Comparison of ENCODE assay signal across 10 mouse cellular contexts in the genomic region with DNA sequence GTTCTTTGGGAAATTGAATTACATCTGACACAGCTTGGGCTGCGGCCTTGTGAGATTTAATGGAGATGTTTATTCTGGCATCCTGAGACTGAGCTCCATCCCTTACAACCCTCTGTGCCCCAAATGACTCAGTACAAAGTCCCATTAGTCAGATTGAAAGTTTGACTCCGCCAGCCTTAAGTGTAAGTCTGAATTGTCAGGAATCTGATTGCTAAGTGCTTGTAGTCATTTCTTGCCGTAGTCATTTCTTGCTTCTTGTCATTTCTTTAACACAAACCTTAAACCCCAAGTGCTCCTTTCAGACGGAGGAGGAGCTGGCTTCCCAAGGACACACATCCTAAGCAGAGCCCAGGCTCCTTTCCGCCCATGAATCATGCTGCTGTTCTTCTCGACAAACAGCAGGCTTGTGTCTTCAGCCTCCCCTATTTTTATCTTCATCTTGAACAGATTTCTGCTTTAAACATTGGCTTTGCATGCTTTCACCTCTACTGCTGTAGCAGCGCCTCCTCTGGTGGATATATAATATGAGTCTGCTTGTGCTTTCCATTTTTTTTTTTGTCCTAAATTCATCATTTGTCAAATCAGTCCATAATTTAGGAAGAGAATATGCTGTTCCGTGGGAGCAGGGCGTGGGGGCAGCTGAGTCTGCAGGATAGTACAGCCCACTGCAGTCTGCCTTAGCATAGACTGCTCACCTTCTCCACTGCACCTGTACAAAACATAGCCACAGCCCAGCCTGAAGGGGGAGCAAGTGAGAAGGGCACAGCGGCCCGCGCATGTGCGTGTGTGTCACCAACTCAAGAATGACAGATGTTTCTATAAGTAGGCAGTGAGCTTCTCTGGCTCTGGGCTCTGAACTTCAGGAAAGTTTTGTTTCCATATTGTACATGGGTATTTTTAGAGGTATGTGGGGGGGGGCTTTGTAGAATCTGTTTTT.
DNase-seq lines count a peak whose midpoint lies in the region; ATAC-seq and TF ChIP-seq lines count a peak whose summit lies in the region.
"Had no signal": no experiment of that assay in that cellular context is flagged by ENCODE, and none has a peak within 500 bp of the region (broad histone marks: within the 10 kb centered on the region; RNA-seq: fewer than 3 reads in every experiment).

No protein-coding gene starts in this region.

- H3K79me2 ChIP-seq in MEL (ENCODE audit: control insufficient read depth, insufficient read depth, low read length, poor library complexity), result no peaks in the 10 kb centered on the region

- no peaks in the 10 kb centered on the region for H3K27me3 ChIP-seq in MEL (ENCODE audit: control insufficient read depth in 1 of 2, insufficient read depth in 2 of 2, low read length in 2 of 2)
- H3K27me3 ChIP-seq: liver, embryonic 15.5 days; midbrain, embryonic 13.5 days had no signal

- H3K27ac ChIP-seq in layer of hippocampus, adult 2 months, result peak overlapping the region; percentile 61
- H3K27ac ChIP-seq in MEL (ENCODE audit: control insufficient read depth, low read depth, low read length), result no peak overlapping the region
- H3K27ac ChIP-seq: liver, embryonic 15.5 days; midbrain, embryonic 13.5 days had no signal

- no peak overlapping the region for H3K9ac ChIP-seq in MEL (ENCODE audit: control insufficient read depth, low read depth, low read length, poor library complexity, severe bottlenecking)
- H3K9ac ChIP-seq: liver, embryonic 15.5 days; midbrain, embryonic 13.5 days had no signal

- no peaks in the 10 kb centered on the region for H3K36me3 ChIP-seq in MEL (ENCODE audit: control insufficient read depth in 1 of 2, insufficient read depth in 2 of 2, low read length in 2 of 2)
- H3K36me3 ChIP-seq: liver, embryonic 15.5 days; midbrain, embryonic 13.5 days had no signal

- peak; percentile 71 for TF ChIP-seq CTCF in layer of hippocampus, adult 2 months (conservative IDR thresholded peaks at IDR 0.05)
- peak in 2 of 3 experiments; percentile 20 to 41; a peak in 4 of 6 replicates for TF ChIP-seq CTCF in MEL (IDR thresholded peaks at IDR 0.05 in 2 of 3, conservative IDR thresholded peaks at IDR 0.05 in 1 of 3; ENCODE audit: control insufficient read depth in 1 of 3, insufficient read depth in 1 of 3, low read depth in 2 of 3, low read length in 3 of 3, poor library complexity in 1 of 3, severe bottlenecking in 1 of 3)

- TF ChIP-seq POLR2A in MEL (IDR thresholded peaks at IDR 0.05; ENCODE audit: control insufficient read depth in 1 of 2, insufficient read depth in 1 of 2, low read depth in 1 of 2, low read length in 2 of 2, poor library complexity in 1 of 2), result no peak

- TF ChIP-seq EP300 in MEL (IDR thresholded peaks at IDR 0.05; ENCODE audit: low read depth in 1 of 2, low read length in 2 of 2), result no peak

- H3K4me1 ChIP-seq in MEL (ENCODE audit: control insufficient read depth in 1 of 2, insufficient read depth in 2 of 2, low read length in 2 of 2), result no peaks in the 10 kb centered on the region
- H3K4me1 ChIP-seq: liver, embryonic 15.5 days; midbrain, embryonic 13.5 days had no signal

- no peak for TF ChIP-seq RAD21 in MEL (IDR thresholded peaks at IDR 0.05; ENCODE audit: low read depth, low read length)

- no peak overlapping the region for H3K4me3 ChIP-seq in layer of hippocampus, adult 2 months
- no peak overlapping the region for H3K4me3 ChIP-seq in MEL (ENCODE audit: control insufficient read depth in 1 of 2, insufficient read depth in 1 of 2, low read depth in 2 of 2, low read length in 2 of 2)
- H3K4me3 ChIP-seq: liver, embryonic 15.5 days; midbrain, embryonic 13.5 days had no signal

- no peak for DNase-seq in layer of hippocampus, adult 2 months (ENCODE audit: low spot score in 2 of 2)
- no peak for DNase-seq in layer of hippocampus, postnatal 14 days (ENCODE audit: low spot score in 2 of 2)
- DNase-seq in A20 (ENCODE audit: low read depth, low spot score), result peak; percentile 7
- DNase-seq in MEL (ENCODE audit: low read depth, low spot score), result peak; percentile 31
- DNase-seq in kidney, postnatal 14 days, result peak; percentile 45
- DNase-seq in urinary bladder, postnatal 14 days (ENCODE audit: low spot score), result no peak
- DNase-seq: cerebellum, postnatal 14 days had no signal

- no peak for ATAC-seq in monocyte, adult 5-6 weeks (replicated peaks; ENCODE audit: insufficient number of reproducible peaks, low FRiP score, low TSS enrichment, poor library complexity, severe bottlenecking)
- ATAC-seq: midbrain, embryonic 13.5 days had no signal

- H3K9me3 ChIP-seq in MEL (replicated peaks; ENCODE audit: insufficient read depth, low read length), result no peaks in the 10 kb centered on the region
- H3K9me3 ChIP-seq: liver, embryonic 15.5 days; midbrain, embryonic 13.5 days had no signal

TF ChIP-seq in MEL, 35 proteins besides CTCF, POLR2A, EP300 and RAD21:
- no peak for TF ChIP-seq BHLHE40 (IDR thresholded peaks at IDR 0.05; ENCODE audit: borderline replicate concordance, low read depth, low read length)
- TF ChIP-seq RCOR1 (IDR thresholded peaks at IDR 0.05; ENCODE audit: low read depth, low read length), result no peak
- TF ChIP-seq MAZ (IDR thresholded peaks at IDR 0.05; ENCODE audit: low read depth, low read length), result no peak
- no peak for TF ChIP-seq ZNF384 (IDR thresholded peaks at IDR 0.05; ENCODE audit: low read depth, low read length)
- no peak for TF ChIP-seq SIN3A (IDR thresholded peaks at IDR 0.05; ENCODE audit: low read length)
- TF ChIP-seq KAT2A (conservative IDR thresholded peaks at IDR 0.05; ENCODE audit: low read depth, low read length), result no peak
- TF ChIP-seq ZMIZ1 (IDR thresholded peaks at IDR 0.05; ENCODE audit: low read depth, low read length), result no peak
- TF ChIP-seq CHD2 (IDR thresholded peaks at IDR 0.05; ENCODE audit: low read length), result no peak
- TF ChIP-seq ZC3H11A (IDR thresholded peaks at IDR 0.05; ENCODE audit: low read depth, low read length), result no peak
- TF ChIP-seq CHD1 (IDR thresholded peaks at IDR 0.05; ENCODE audit: low read depth, low read length), result no peak
- no peak for TF ChIP-seq GABPA (IDR thresholded peaks at IDR 0.05; ENCODE audit: low read depth, low read length)
- TF ChIP-seq POLR2AphosphoS2 (IDR thresholded peaks at IDR 0.05; ENCODE audit: low read length), result no peak
- no peak for TF ChIP-seq TCF12 (IDR thresholded peaks at IDR 0.05; ENCODE audit: low read depth, low read length)
- no peak for TF ChIP-seq GATA1 (IDR thresholded peaks at IDR 0.05; ENCODE audit: low read depth, low read length)
- TF ChIP-seq MAFK (IDR thresholded peaks at IDR 0.05; ENCODE audit: borderline replicate concordance, low read depth, low read length), result no peak
- TF ChIP-seq MAX (IDR thresholded peaks at IDR 0.05; ENCODE audit: low read length), result no peak
- no peak for TF ChIP-seq TBP (IDR thresholded peaks at IDR 0.05; ENCODE audit: low read depth, low read length)
- TF ChIP-seq NELFE (IDR thresholded peaks at IDR 0.05; ENCODE audit: low read depth, low read length), result no peak
- no peak for TF ChIP-seq NRF1 (IDR thresholded peaks at IDR 0.05; ENCODE audit: insufficient read depth, low read depth, low read length, poor library complexity, severe bottlenecking)

Comparison
In these comparisons a context has a peak if more than half of its experiments do, and no peak if none do; other contexts are left out.
1. DNase-seq: peak in A20 (single experiment), MEL (single experiment) and kidney, postnatal 14 days (single experiment); none in layer of hippocampus, adult 2 months (0 of 2), layer of hippocampus, postnatal 14 days (0 of 2) and urinary bladder, postnatal 14 days (single experiment).